Mouse (Mus musculus) cerebellum, adult 2 months (tissue): ENCODE measurements at regions not wholly inside any gene's neighbourhood (a gene's known extent, or its start where the extent isn't known, plus 50 kb on each side); places are given as distances from the start of the nearest gene placed in this dataset.

Experiments used
- CTCF ChIP-seq: fragments of 200-500 bp; IDR thresholded peaks from 2 replicates; pipeline ENCODE4 v1.5.1; 2011; ENCODE audit warnings: low read depth, mild to moderate bottlenecking, control low read depth, low read length, moderate library complexity, borderline replicate concordance; ENCODE audit not compliant: insufficient read depth
- POLR2A ChIP-seq: fragments of 200-500 bp; IDR thresholded peaks from 2 replicates; pipeline ENCODE4 v1.6.1; 2011; ENCODE audit warnings: low read length, control low read depth, borderline replicate concordance; ENCODE audit not compliant: insufficient read depth

- TF ChIP-seq CTCF (no peak), POLR2A (no peak)
Observed at GRCm38 (mm10) chrX:99656988-99657387, 163.8 kb upstream of the Tmem28 start.
